Mouse (Mus musculus) forebrain, embryonic 10.5 days (tissue): ENCODE results near the gene Rab9. TPM values are rescaled to one million over a fixed set of nuclear protein-coding genes. Genes with fewer than 3 reads are reported as not detected.

Source experiments
- DNase-seq: peaks from one replicate; pipeline ENCODE4 v3.0.0-alpha.2; 2017; ENCODE audit warnings: low spot score; ENCODE audit errors: extremely low spot score
- H3K27ac ChIP-seq: fragments of 300-500 bp; sonication (generic); 2 replicates; pipeline ENCODE4 v1.5.1; 2016; ENCODE audit warnings: mild to moderate bottlenecking
- H3K27me3 ChIP-seq: fragments of 300-500 bp; sonication (generic); 2 replicates; pipeline ENCODE4 v1.6.1; 2016; ENCODE audit warnings: mild to moderate bottlenecking; ENCODE audit not compliant: poor library complexity, severe bottlenecking
- H3K36me3 ChIP-seq: fragments of 300-500 bp; sonication (generic); replicated peaks from 2 replicates; pipeline ENCODE4 v1.6.1; 2016; ENCODE audit warnings: mild to moderate bottlenecking, moderate library complexity
- H3K4me1 ChIP-seq: fragments of 300-500 bp; sonication (generic); 2 replicates; pipeline ENCODE4 v1.6.1; 2016
- H3K4me3 ChIP-seq: fragments of 300-500 bp; sonication (generic); 2 replicates; pipeline ENCODE4 v1.5.1; 2016; ENCODE audit warnings: mild to moderate bottlenecking, moderate library complexity
- H3K9me3 ChIP-seq: fragments of 300-500 bp; sonication (generic); 2 replicates; pipeline ENCODE4 v1.6.1; 2016; ENCODE audit warnings: mild to moderate bottlenecking, moderate library complexity
- WGBS: fragments of 180-500 bp; shearing (Covaris S2); methylation state at CpG from one replicate; pipeline ENCODE4 v1.1.7; 2016; 5-methylcytosine and 5-hydroxymethylcytosine counted together
- polyA plus RNA-seq: library from polyadenylated mRNA; unstranded; fragments of >200 nt; fragmentation: Nextera tagmentation; extraction: Ambion mirVana; gene quantifications from 2 replicates; pipeline ENCODE4 v1.2.1, GENCODE M21; 2016

Rab9 gene
- polyA plus RNA-seq, 1 experiment from 2014 or later, result 41.1 TPM

GRCm38 (mm10) chrX:166440036-166440615 lies 39.5 kb downstream of the Rab9 start, which contains the start of gene Trappc2:
TSS of gene Trappc2 (plus strand) at chrX:166440574.
- Histone ChIP-seq H3K36me3 (0 out of 2 replicates have a peak, but pooled peaks cover 2% of the 10 kb centered on the region), H3K27ac (peak within 1 kb of the TSS; percentile 92), H3K9me3 (no peaks in the 10 kb centered on the region), H3K27me3 (peaks cover 94% of the 10 kb centered on the region), H3K4me3 (peak within 1 kb of the TSS; percentile 64), H3K4me1 (peaks cover 11% of the 10 kb centered on the region)
- no peak for DNase-seq
- 10% methylated on average over 28 of the region's 36 CpGs for WGBS

- no peaks in the 10 kb centered on the region for H3K9me3 ChIP-seq
- WGBS, result 79% methylated on average over 2 of the region's 2 CpGs
- H3K4me3 ChIP-seq, result no peak overlapping the region
- DNase-seq, result no peak
- H3K4me1 ChIP-seq, result peaks cover 4% of the 10 kb centered on the region; the same call in 1 of the 2 replicates
- H3K27me3 ChIP-seq, result peaks cover 57% of the 10 kb centered on the region
- 0 out of 2 replicates have a peak, but pooled peaks cover 4% of the 10 kb centered on the region for H3K36me3 ChIP-seq
- H3K27ac ChIP-seq, result no peak overlapping the region
Observed at GRCm38 (mm10) chrX:166434812-166435211, 44.9 kb downstream of the Rab9 start.

GRCm38 (mm10) chrX:166416196-166416595 lies 63.5 kb downstream of the Rab9 start:
- Histone ChIP-seq H3K27me3 (peaks cover 27% of the 10 kb centered on the region), H3K36me3 (no peaks in the 10 kb centered on the region; the same call in none of the 2 replicates), H3K27ac (no peak overlapping the region), H3K4me1 (no peaks in the 10 kb centered on the region), H3K9me3 (no peaks in the 10 kb centered on the region), H3K4me3 (no peak overlapping the region)
- DNase-seq, result no peak
- 93% methylated on average over 6 of the region's 6 CpGs for WGBS

- peaks cover 33% of the 10 kb centered on the region for H3K36me3 ChIP-seq
- H3K27ac ChIP-seq, result no peak overlapping the region
- H3K4me1 ChIP-seq, result no peaks in the 10 kb centered on the region
- H3K4me3 ChIP-seq, result no peak overlapping the region
- H3K9me3 ChIP-seq, result no peaks in the 10 kb centered on the region
- peaks cover 88% of the 10 kb centered on the region for H3K27me3 ChIP-seq
- no peak for DNase-seq
Observed at GRCm38 (mm10) chrX:166407865-166408264, 71.8 kb downstream of the Rab9 start.

Other genes starting within 250 kb of the Rab9 start
- 37.1 and 43.5 TPM in 2 replicates for gene Gpm6b, start 241.0 kb downstream of the Rab9 start, polyA plus RNA-seq
- 26.4 and 27.0 TPM in 2 replicates for gene Trappc2, start 39.3 kb downstream of the Rab9 start, polyA plus RNA-seq
- 6.7 and 7.2 TPM in 2 replicates for gene Ofd1, start 39.2 kb downstream of the Rab9 start, polyA plus RNA-seq
- gene Tceanc, start 38.7 kb upstream of the Rab9 start, polyA plus RNA-seq, result 12.4 TPM in 2 replicates
- 1.7 and 2.0 TPM in 2 replicates for gene Egfl6, start 105.9 kb upstream of the Rab9 start, polyA plus RNA-seq